Mouse (Mus musculus) limb, embryonic 14.5 days (tissue): ENCODE results near the gene Slc7a14. TPM values are rescaled to one million over a fixed set of nuclear protein-coding genes. Genes with fewer than 3 reads are reported as not detected.

Source experiments
- ATAC-seq: fragments of 200-750 bp; cut with Nextera tagmentation; 2 replicates; pipeline ENCODE4 v1.8.0; 2017; ENCODE audit warnings: low read depth, moderate number of reproducible peaks, moderate TSS enrichment; ENCODE audit not compliant: low FRiP score
- DNase-seq: peaks from one replicate; pipeline ENCODE4 v3.0.0-alpha.2; 2015; ENCODE audit warnings: low spot score
- H3K27ac ChIP-seq: fragments of 300-500 bp; sonication (generic); replicated peaks from 2 replicates; pipeline ENCODE4 v1.5.1; 2014; ENCODE audit warnings: low read depth, mild to moderate bottlenecking, low read length, moderate library complexity, mixed read lengths
- H3K27me3 ChIP-seq: fragments of 300-500 bp; sonication (generic); 2 replicates; pipeline ENCODE4 v1.6.1; 2014; ENCODE audit warnings: low read length, mixed read lengths; ENCODE audit not compliant: control insufficient read depth, insufficient read depth
- H3K36me3 ChIP-seq: fragments of 300-500 bp; sonication (generic); 2 replicates; pipeline ENCODE4 v1.6.1; 2014; ENCODE audit warnings: mild to moderate bottlenecking, low read length, moderate library complexity, mixed read lengths; ENCODE audit not compliant: control insufficient read depth, insufficient read depth
- H3K4me1 ChIP-seq: fragments of 300-500 bp; sonication (generic); 2 replicates; pipeline ENCODE4 v1.6.1; 2014; ENCODE audit warnings: antibody characterized with exemption, low read length, mixed read lengths; ENCODE audit not compliant: control insufficient read depth, insufficient read depth
- H3K4me2 ChIP-seq: fragments of 300-500 bp; sonication (generic); replicated peaks from 2 replicates; pipeline ENCODE4 v1.6.1; 2014; ENCODE audit warnings: low read depth, mild to moderate bottlenecking, low read length, moderate library complexity; ENCODE audit not compliant: severe bottlenecking
- H3K4me3 ChIP-seq: fragments of 300-500 bp; sonication (generic); replicated peaks from 2 replicates; pipeline ENCODE4 v1.5.1; 2014; ENCODE audit warnings: low read length
- H3K9ac ChIP-seq: fragments of 300-500 bp; sonication (generic); 2 replicates; pipeline ENCODE4 v1.6.1; 2014; ENCODE audit warnings: mild to moderate bottlenecking, low read depth, low read length, moderate library complexity; ENCODE audit not compliant: severe bottlenecking
- H3K9me3 ChIP-seq: fragments of 300-500 bp; sonication (generic); 2 replicates; pipeline ENCODE4 v1.6.1; 2016; ENCODE audit warnings: low read length; ENCODE audit not compliant: control insufficient read depth
- POLR2A ChIP-seq: fragments of 200-500 bp; IDR thresholded peaks from 2 replicates; pipeline ENCODE4 v1.8.0; 2012; ENCODE audit warnings: inconsistent platforms, mild to moderate bottlenecking, moderate library complexity, borderline replicate concordance; ENCODE audit not compliant: insufficient read depth, insufficient read length; ENCODE audit errors: extremely low read depth
- WGBS: fragments of 180-500 bp; shearing (Covaris S2); extraction: QIAGEN DNeasy Blood & Tissue Kit; methylation state at CpG from one replicate; pipeline ENCODE4 v1.1.7; 2014; 5-methylcytosine and 5-hydroxymethylcytosine counted together
- polyA plus RNA-seq, 2 experiments: library from polyadenylated mRNA; depleted of rRNA in 1 of 2; stranded (reverse) in 1 of 2; unstranded in 1 of 2; fragments of >200 nt; fragmentation: Nextera tagmentation in 1 of 2; extraction: Ambion mirVana in 1 of 2; gene quantifications; 2 replicates each; pipeline versions ENCODE4 v1.2.1 to v1.2.3; 2012 to 2014

The Slc7a14 gene
- polyA plus RNA-seq, 2 experiments = 0.04 TPM; not detected in 1

- peaks cover 42% of the 10 kb centered on the region for H3K4me1 ChIP-seq
- H3K4me2 ChIP-seq = 0 out of 2 replicates have a peak overlapping the region, but pooled peaks have one; percentile 15
- ATAC-seq (peak; percentile 91), DNase-seq (peak; percentile 84)
- no peak overlapping the region for H3K9ac ChIP-seq
- peak overlapping the region; percentile 78 for H3K27ac ChIP-seq
- no peaks in the 10 kb centered on the region for H3K9me3 ChIP-seq
- no peaks in the 10 kb centered on the region for H3K27me3 ChIP-seq
- no peak overlapping the region for H3K4me3 ChIP-seq
- no peaks in the 10 kb centered on the region for H3K36me3 ChIP-seq
- no peak for TF ChIP-seq POLR2A
- WGBS = 25% methylated on average over 9 of the region's 9 CpGs
These were observed 97.8 kb downstream of the Slc7a14 start for GRCm38 (mm10) chr3:31212205-31213038.

- Histone ChIP-seq H3K9ac (peak overlapping the region; percentile 28; the same call in 1 of the 2 replicates), H3K27ac (no peak overlapping the region), H3K27me3 (no peaks in the 10 kb centered on the region), H3K4me2 (peak overlapping the region; percentile 42), H3K36me3 (no peaks in the 10 kb centered on the region), H3K4me1 (peaks cover 42% of the 10 kb centered on the region), H3K9me3 (no peaks in the 10 kb centered on the region), H3K4me3 (no peak overlapping the region; the same call in 1 of the 2 replicates)
- peak; percentile 26 for DNase-seq
- no peak for ATAC-seq
- 5% methylated on average over 19 of the region's 19 CpGs for WGBS
- no peak for TF ChIP-seq POLR2A
These were observed 101.2 kb downstream of the Slc7a14 start for GRCm38 (mm10) chr3:31209001-31209400.

- Histone ChIP-seq H3K9ac (0 out of 2 replicates have a peak overlapping the region, but pooled peaks have one; percentile 28), H3K9me3 (no peaks in the 10 kb centered on the region), H3K4me1 (peaks cover 38% of the 10 kb centered on the region), H3K36me3 (no peaks in the 10 kb centered on the region), H3K27me3 (no peaks in the 10 kb centered on the region), H3K4me3 (no peak overlapping the region; the same call in 1 of the 2 replicates), H3K4me2 (peak overlapping the region; percentile 42), H3K27ac (peak overlapping the region; percentile 19; the same call in 1 of the 2 replicates)
- no peak for ATAC-seq
- DNase-seq = no peak
- no peak for TF ChIP-seq POLR2A
- WGBS = 9% methylated on average over 6 of the region's 6 CpGs
These were observed 101.7 kb downstream of the Slc7a14 start for GRCm38 (mm10) chr3:31208458-31208994.

DNA sequence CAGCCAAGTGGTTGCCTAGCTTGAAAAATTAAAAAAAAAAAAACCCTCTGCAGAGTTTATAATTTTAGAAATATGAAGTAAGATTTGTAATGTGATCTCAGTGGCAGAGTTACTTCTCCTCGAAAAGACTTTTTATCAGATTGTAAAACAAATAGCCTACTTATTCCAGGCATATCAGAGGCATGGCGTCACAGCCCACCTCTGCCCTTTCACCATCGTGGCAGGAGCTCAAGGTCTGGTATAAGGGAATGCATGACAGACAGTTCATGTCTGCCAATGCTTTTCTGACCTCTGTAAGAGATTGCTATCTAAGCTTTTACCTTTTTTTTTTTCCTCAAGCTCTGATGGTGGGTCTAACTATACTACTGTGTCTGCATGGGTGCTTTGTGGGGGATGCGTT, 102.1 kb downstream of the Slc7a14 start:
- H3K9me3 ChIP-seq = no peaks in the 10 kb centered on the region
- no peak for ATAC-seq
- 24% methylated on average over 4 of the region's 4 CpGs for WGBS
- no peaks in the 10 kb centered on the region for H3K36me3 ChIP-seq
- no peak overlapping the region for H3K4me2 ChIP-seq
- no peak for TF ChIP-seq POLR2A
- no peak overlapping the region for H3K4me3 ChIP-seq
- peaks cover 33% of the 10 kb centered on the region for H3K4me1 ChIP-seq
- H3K27ac ChIP-seq = peak overlapping the region; percentile 19; the same call in 1 of the 2 replicates
- no peaks in the 10 kb centered on the region for H3K27me3 ChIP-seq
- no peak for DNase-seq
- H3K9ac ChIP-seq = no peak overlapping the region

DNA sequence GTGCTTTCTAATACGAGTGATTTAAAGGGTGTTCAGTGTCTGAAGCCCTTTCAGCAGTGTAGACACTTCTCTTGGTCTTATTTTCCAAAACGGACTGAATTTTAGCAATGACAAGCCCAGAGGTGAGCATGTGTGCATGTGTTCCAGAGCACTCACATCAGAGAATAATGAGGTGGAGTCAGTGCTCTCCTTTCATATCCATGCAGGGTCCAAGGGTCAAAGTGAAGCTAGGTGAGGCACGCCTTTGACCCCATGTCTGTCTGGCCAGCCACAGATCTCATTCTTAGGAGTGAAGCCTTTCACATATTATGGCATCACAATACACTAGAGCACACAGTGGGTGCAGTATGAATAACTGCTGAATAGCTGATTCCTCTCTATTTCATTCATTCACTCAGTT, 105.0 kb downstream of the Slc7a14 start:
- ATAC-seq (no peak), DNase-seq (no peak)
- H3K27ac ChIP-seq = no peak overlapping the region
- H3K36me3 ChIP-seq = no peaks in the 10 kb centered on the region
- H3K4me2 ChIP-seq = no peak overlapping the region
- H3K9me3 ChIP-seq = no peaks in the 10 kb centered on the region
- H3K9ac ChIP-seq = no peak overlapping the region
- no peaks in the 10 kb centered on the region for H3K27me3 ChIP-seq
- H3K4me1 ChIP-seq = peaks cover 24% of the 10 kb centered on the region
- no peak for TF ChIP-seq POLR2A
- WGBS = 75% methylated on average over 3 of the region's 3 CpGs
- H3K4me3 ChIP-seq = no peak overlapping the region
